Mouse (Mus musculus) layer of hippocampus, adult 9-10 months (tissue): Measurements from ENCODE around the gene Otc.
A peak's percentile ranks its signal among the peaks of the same experiment; 100 is the strongest.

Experiments
- DNase-seq: peaks from one replicate; pipeline ENCODE4 v3.0.0; 2022; ENCODE audit warnings: low spot score

Otc gene

GRCm38 (mm10) chrX:10251852-10252504 is at the start of gene Otc:
Gene Otc, plus strand, starts transcription at chrX:10252305.
- DNase-seq = no peak

GRCm38 (mm10) chrX:10205937-10206336 is 46.2 kb upstream of the Otc start:
- DNase-seq = no peak

GRCm38 (mm10) chrX:10215972-10216371 is 36.1 kb upstream of the Otc start:
- DNase-seq = no peak

- peak; percentile 49 for DNase-seq
Measured at GRCm38 (mm10) chrX:10216410-10216949, 35.6 kb upstream of the Otc start, which contains the start of gene Rpgr. Gene Rpgr, minus strand, starts transcription at chrX:10216920.

- no peak for DNase-seq
Measured at GRCm38 (mm10) chrX:10219281-10219680, 32.8 kb upstream of the Otc start.

- no peak for DNase-seq
Measured at GRCm38 (mm10) chrX:10233051-10233450, 19.1 kb upstream of the Otc start.

GRCm38 (mm10) chrX:10234617-10235016 is 17.5 kb upstream of the Otc start:
- DNase-seq = no peak

- DNase-seq = no peak
Measured at GRCm38 (mm10) chrX:10239515-10239914, 12.6 kb upstream of the Otc start.

GRCm38 (mm10) chrX:10243916-10244315 is 8.2 kb upstream of the Otc start:
- no peak for DNase-seq

- DNase-seq = no peak
Measured at GRCm38 (mm10) chrX:10251357-10251756, 748 bp upstream of the Otc start.

GRCm38 (mm10) chrX:10257774-10258173 is 5.7 kb downstream of the Otc start:
- DNase-seq = no peak

- no peak for DNase-seq
Measured at GRCm38 (mm10) chrX:10258260-10258659, 6.2 kb downstream of the Otc start.

- no peak for DNase-seq
Measured at GRCm38 (mm10) chrX:10268308-10268707, 16.2 kb downstream of the Otc start.

GRCm38 (mm10) chrX:10268761-10269437 is 16.8 kb downstream of the Otc start:
- no peak for DNase-seq

GRCm38 (mm10) chrX:10297341-10297740 is 45.2 kb downstream of the Otc start:
- DNase-seq = no peak

- no peak for DNase-seq
Measured at GRCm38 (mm10) chrX:10318176-10318575, 66.1 kb downstream of the Otc start.

GRCm38 (mm10) chrX:10330246-10330645 is 78.1 kb downstream of the Otc start:
- no peak for DNase-seq

GRCm38 (mm10) chrX:10331749-10332148 is 79.6 kb downstream of the Otc start:
- DNase-seq = no peak

- DNase-seq = no peak
Measured at GRCm38 (mm10) chrX:10336816-10337215, 84.7 kb downstream of the Otc start.

GRCm38 (mm10) chrX:10355867-10356266 is 103.8 kb downstream of the Otc start:
- DNase-seq = no peak
